Mouse (Mus musculus) bone marrow, adult 2 months (tissue): Measurements from ENCODE around the gene St7l. TPM values are rescaled to one million over a fixed set of nuclear protein-coding genes. Genes with fewer than 3 reads are reported as not detected.

ENCODE experiments used
- H3K27ac ChIP-seq: fragments of 200-500 bp; 2 replicates; pipeline ENCODE4 v1.5.1; 2012; ENCODE audit warnings: low read depth, mild to moderate bottlenecking, control low read depth, inconsistent platforms, low read length; ENCODE audit not compliant: control insufficient read depth, poor library complexity, insufficient read depth
- H3K4me1 ChIP-seq: fragments of 200-500 bp; 2 replicates; pipeline ENCODE4 v1.6.1; 2011; ENCODE audit warnings: low read length; ENCODE audit not compliant: control insufficient read depth, insufficient read depth
- H3K4me3 ChIP-seq: fragments of 200-500 bp; replicated peaks from 2 replicates; pipeline ENCODE3; 2011; ENCODE audit warnings: mild to moderate bottlenecking, low read depth, low read length, control low read depth; ENCODE audit not compliant: control insufficient read depth
- CTCF ChIP-seq: fragments of 200-500 bp; IDR thresholded peaks from 2 replicates; pipeline ENCODE4 v1.5.1; 2011; ENCODE audit warnings: low read length, control low read depth; ENCODE audit not compliant: control insufficient read depth, insufficient read depth
- POLR2A ChIP-seq: fragments of 200-500 bp; IDR thresholded peaks from 2 replicates; pipeline ENCODE4 v1.6.1; 2011; ENCODE audit warnings: low read depth, mild to moderate bottlenecking, control low read depth, low read length, borderline replicate concordance; ENCODE audit not compliant: control insufficient read depth
- WGBS: fragments of 180-500 bp; shearing (Covaris S2); methylation state at CpG from one replicate; pipeline ENCODE4 v1.1.7; 2018; 5-methylcytosine and 5-hydroxymethylcytosine counted together
- polyA plus RNA-seq: library from polyadenylated mRNA; stranded (reverse); fragments of >200 nt; gene quantifications from 2 replicates; pipeline ENCODE4 v1.2.4, GENCODE M21; 2011; ENCODE audit warnings: low replicate concordance; ENCODE audit not compliant: missing spikeins, insufficient read depth, insufficient read length

The St7l gene
- polyA plus RNA-seq: 3.4 and 14.7 TPM in 2 replicates

DNA sequence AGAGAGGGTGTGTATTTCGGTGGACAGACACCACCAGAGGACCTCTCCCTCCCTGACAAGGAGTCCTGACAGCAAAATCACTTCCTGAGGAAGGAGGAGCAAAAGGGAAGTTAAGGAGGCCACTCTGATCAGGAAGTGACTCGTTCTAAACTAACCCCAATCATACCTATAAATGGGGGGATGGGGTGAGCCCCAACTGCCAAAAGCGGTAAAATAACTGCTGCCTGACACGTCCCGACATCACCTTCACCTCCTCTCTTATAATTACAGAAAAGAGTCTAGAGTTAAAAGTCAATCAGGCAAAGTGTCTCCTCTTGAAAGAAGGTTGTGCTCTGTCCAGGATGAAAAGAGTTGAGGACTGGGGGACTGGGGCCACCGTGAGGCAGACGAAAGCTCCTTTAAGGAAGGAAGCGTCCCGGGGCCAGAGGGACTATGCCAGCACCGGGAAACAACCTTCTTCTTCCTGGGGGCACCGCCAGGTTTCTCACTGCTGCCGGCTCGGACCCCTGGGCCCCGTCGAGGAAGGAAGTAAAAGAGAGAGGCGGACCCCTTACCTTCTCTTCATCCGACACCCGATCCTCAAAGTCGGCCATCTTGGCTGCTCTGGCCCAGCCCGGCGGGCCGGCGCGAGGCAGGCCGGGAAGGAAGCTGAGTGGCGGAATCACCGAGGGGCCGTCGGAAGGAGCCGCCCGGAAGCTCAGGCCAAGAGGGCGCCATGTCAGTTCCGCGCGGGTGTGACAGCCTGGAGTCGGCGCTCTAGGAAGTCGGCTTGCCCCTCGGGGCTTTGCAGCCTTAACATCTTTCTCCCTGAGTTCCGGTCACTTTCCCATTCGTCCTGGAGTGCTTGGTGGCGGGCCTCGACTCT is at the start of gene St7l, which contains the start of gene Capza1:
St7l (plus strand) TSS at position 220 of the 865 bp plus-strand sequence.
Capza1 (minus strand) TSS at position 720 of the 865 bp plus-strand sequence.
- H3K27ac ChIP-seq: peak within 1 kb of the TSS; percentile 98
- TF ChIP-seq POLR2A (peak; percentile 99), CTCF (peak; percentile 8; the same call in 1 of the 2 replicates)
- peak within 1 kb of the TSS; percentile 93 for H3K4me3 ChIP-seq
- WGBS: under 1% methylated on average over 43 of the region's 43 CpGs
- H3K4me1 ChIP-seq: no peaks in the 10 kb centered on the region; the same call in 1 of the 2 replicates

DNA sequence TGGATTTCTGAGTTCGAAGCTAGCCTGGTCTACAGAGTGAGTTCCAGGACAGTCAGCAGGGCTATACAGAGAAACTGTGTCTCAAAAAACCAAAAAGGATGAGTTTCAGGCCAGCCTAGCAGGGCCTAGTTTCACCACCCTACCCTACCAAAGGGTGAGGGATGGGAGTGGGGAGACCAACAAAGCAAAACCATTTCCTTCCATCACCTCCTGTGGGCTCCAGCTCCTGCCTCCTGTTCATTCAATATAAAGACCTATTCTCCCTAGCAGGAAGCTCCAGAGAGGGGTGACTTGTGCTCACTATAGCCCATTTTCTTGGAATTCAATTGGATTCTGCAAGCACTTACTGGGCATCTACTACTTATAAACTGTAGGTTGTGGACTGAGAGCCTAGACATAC is 49.1 kb upstream of the St7l start:
- Histone ChIP-seq H3K27ac (no peak overlapping the region), H3K4me1 (no peaks in the 10 kb centered on the region), H3K4me3 (no peak overlapping the region)
- 86% methylated on average over 1 of the region's 1 CpGs for WGBS
- TF ChIP-seq CTCF: no peak
- TF ChIP-seq POLR2A: no peak

DNA sequence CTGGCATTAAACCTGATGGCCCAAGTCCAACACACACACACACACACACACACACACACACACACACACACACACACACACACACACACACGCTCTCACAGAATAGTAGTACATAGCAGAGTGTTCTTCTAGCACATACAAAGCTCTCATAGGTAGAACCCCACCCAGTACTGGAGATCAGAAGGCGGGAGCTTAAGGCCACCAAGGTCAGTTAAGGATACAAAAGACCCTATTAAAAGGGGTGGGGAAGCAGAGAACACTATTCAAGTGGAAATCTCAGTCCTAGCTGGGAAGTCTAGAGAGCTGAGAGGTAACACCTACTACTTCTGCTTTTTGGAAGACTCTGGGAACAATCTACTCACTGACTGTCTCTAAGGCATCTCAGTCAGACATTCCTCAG is 48.5 kb upstream of the St7l start:
- TF ChIP-seq CTCF: no peak
- TF ChIP-seq POLR2A: no peak
- WGBS: 83% methylated on average over 2 of the region's 2 CpGs
- no peak overlapping the region for H3K4me3 ChIP-seq
- no peaks in the 10 kb centered on the region; the same call in 1 of the 2 replicates for H3K4me1 ChIP-seq
- H3K27ac ChIP-seq: no peak overlapping the region

DNA sequence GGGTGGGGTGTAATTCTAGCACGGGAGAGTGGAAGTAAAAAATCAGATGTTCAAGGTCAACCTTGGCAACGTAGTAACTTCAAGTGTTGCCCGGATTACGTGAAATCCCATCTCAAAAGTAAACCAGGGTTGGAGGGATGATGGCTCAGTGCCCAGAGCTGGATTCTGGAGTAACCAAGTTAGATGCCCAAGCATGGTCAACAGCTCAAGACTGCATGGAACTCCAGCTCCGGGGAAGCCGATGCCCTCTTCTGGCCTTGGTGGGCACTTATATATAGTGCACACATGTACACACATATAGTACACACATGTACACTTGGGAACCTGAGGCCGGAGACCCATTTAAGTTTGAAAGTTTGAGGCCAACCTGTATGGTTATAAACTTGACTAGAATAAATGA is 47.7 kb upstream of the St7l start:
- H3K4me3 ChIP-seq: no peak overlapping the region
- no peak overlapping the region for H3K27ac ChIP-seq
- WGBS: 95% methylated on average over 7 of the region's 7 CpGs
- TF ChIP-seq CTCF (no peak), POLR2A (no peak)
- H3K4me1 ChIP-seq: no peaks in the 10 kb centered on the region; the same call in 1 of the 2 replicates

DNA sequence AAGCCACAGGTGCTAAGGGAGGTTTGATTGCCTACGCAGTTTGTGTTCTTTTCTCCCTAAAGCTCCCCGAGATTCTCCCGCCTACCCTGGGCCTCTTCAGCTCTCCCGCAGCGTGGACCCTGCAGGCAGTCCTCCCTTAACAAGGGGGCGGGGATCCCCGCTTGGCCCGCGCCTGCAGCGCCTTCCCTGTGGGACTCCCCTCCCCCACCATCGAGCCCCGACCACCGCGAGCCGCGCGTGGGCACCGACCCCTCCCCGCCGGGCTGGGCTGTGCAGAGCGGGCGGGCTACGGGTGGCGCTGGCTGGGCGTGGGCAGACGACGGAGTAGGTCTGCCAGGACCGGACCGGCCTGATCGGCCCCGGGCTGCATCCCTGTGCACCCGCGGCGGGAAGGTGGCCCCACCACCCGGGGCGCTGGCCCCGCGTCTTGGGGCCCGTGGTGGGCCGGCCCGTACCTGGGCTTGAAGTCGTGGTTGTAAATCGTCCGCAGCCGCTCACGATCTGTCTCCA is 46.3 kb upstream of the St7l start:
- Histone ChIP-seq H3K4me3 (peak overlapping the region; percentile 98), H3K27ac (peak overlapping the region; percentile 90), H3K4me1 (no peaks in the 10 kb centered on the region; the same call in 1 of the 2 replicates)
- TF ChIP-seq POLR2A (no peak), CTCF (no peak)
- WGBS: under 1% methylated on average over 46 of the region's 46 CpGs

DNA sequence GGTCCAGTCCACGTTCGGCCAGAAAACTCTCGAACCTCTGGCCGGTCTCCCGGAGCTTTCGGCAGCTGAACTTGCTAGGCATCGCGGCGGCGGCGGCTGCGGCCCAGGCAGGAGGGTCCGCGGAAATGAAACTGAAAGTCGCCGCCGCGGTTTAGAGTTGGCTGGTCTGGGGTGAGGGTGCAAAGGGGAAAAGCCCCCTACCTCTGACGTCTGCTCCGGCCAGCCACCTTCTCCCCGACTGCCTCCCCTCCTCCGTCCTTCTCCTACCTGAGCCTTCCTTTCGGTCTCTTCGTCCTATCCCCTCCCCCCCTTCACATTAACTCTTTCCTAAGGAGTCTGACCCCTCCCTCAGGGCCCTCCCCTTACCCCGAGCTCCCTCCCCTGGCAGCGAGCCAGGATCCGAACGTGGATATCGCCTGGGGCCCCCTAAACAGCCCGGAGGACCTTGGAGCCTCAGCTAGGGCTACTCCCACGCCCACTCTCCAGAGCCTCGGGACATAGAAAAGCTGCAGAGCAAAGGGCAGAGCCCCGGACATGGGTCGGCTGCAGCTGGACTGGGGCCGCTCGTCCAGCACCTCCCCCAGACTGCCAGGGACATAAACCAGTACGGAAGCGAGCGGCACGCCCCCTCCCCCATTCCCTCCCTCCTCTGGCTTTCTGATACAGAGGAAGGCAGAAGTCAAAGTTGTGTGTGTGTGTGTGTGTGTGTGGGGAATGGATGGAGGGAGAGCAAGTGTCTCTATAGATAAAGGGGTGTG is 45.6 kb upstream of the St7l start, which contains the start of gene Mov10:
Mov10 (minus strand) TSS at position 573 of the 758 bp plus-strand sequence.
- Histone ChIP-seq H3K4me3 (peak within 1 kb of the TSS; percentile 98), H3K27ac (peak within 1 kb of the TSS; percentile 90), H3K4me1 (no peaks in the 10 kb centered on the region; the same call in 1 of the 2 replicates)
- TF ChIP-seq POLR2A (peak; percentile 30; the same call in 1 of the 2 replicates), CTCF (no peak)
- under 1% methylated on average over 40 of the region's 40 CpGs for WGBS

DNA sequence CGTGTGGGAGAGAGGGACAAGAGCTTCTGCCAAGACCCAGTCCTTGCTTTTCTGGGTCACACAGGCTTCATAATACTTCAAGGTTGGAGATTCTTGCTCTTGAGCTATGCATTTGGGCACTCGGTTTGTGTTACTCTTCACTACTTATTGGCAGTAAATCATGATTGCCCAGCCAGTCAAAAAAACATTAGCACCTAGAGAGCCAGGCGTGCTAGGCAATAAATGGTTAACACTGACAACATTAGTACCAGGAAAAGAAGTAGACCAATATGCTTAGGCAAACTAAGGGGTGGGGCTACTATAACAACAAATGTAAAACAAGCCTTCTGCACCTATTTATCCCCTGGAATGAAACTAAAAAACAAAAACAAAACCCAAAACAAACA is 45.1 kb upstream of the St7l start:
- 2% methylated on average over 3 of the region's 3 CpGs for WGBS
- Histone ChIP-seq H3K27ac (peak overlapping the region; percentile 3; the same call in 1 of the 2 replicates), H3K4me3 (peak overlapping the region; percentile 98), H3K4me1 (no peaks in the 10 kb centered on the region; the same call in 1 of the 2 replicates)
- no peak for TF ChIP-seq POLR2A
- TF ChIP-seq CTCF: no peak
